Mouse (Mus musculus): ENCODE measurements at regions not wholly inside any gene's neighbourhood (a gene's known extent, or its start where the extent isn't known, plus 50 kb on each side); places are given as distances from the start of the nearest gene placed in this dataset.

DNA sequence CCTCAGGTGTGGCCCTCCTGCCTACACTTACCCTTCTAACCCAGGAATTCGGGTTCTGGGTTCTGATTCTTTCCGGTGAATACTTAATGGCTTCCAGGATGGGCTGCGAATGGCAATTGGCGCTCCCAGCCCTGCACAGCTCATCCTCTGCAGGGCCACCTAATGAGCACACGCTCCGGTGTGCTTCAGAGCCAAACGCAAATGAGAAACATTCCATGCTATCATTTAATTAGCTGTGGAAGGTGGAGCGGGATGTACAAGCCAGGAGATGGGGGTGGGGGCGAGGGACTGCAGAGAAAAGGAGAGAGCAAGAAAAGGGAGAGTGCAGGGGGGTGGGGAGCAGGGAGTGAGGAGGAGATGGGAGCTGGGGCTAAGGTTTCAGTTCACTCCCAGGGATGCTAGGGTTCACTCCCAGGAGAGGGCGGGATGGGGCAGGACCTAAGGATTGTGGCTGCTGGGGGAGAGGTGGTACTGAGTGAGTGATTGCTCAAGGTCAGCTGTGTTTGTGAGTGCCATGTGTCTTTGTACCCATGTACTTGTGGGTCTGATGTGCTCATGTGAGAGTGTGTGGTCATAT lies 169.6 kb downstream of the Matn1 start:
- TF ChIP-seq CTCF (IDR thresholded peaks at IDR 0.05), result no peak
- TF ChIP-seq EP300 (IDR thresholded peaks at IDR 0.05), result no peak
